Mouse (Mus musculus) urinary bladder, postnatal 36 days (tissue): ENCODE measurements around the gene Galnt12.
A peak's percentile ranks its signal among the peaks of the same experiment; 100 is the strongest.

Source experiments
- DNase-seq, 2 experiments: peaks; one replicate each; pipeline ENCODE4 v3.0.0; 2022; ENCODE audit warnings: low spot score in 2 of 2, mixed read lengths in 1 of 2

Gene Galnt12

DNA sequence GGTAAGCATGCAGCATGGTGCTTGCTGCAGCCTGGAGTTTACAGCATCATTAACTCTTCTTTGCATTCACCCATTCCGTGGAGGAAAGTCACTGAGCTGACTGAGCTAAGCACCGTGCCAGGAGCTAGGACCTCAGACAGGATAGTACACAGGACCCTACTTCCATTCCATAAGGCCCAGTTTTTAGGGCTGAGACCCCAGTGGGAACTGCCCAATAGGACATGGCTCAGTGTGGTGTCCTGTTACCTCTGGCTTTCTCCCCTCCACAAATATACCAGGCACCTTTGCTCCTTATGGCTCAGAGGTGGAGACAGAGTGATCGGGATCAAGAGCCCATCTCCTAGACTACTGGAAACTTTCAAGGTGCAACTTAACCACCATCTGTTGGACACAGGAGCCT is 59.1 kb downstream of the Galnt12 start:
- DNase-seq, result no peak

DNA sequence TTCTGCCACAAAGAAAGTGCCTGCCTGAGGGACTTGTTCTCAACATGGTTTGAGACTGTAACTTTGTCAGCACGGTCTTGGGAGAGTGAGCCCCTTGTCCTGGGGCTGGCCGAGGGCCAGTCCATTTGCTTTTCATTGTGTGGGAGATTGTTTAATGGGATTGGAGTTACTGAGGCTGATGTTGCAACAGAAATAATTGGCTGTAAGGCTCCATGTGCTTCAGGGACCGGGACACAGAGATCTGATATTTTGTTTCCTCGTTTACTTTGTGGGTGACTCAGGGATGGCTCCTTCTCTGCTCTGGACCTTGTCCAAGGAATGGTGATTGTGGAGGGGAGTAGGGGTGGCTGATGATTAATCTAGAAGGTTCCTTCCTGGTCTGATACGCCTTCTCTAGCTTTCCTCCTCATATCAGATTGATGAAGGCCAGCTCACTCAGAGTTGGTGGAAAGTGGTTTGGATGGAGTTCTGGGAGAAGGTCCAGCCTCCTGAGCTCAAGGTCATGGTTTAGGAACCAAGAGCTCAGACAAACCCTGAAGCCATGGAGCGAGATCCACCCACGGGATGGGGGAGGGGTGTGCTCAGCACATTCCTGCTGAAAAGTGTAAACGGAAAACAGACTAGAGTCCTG is 60.0 kb downstream of the Galnt12 start:
- peak; percentile 61 to 67 for DNase-seq

DNA sequence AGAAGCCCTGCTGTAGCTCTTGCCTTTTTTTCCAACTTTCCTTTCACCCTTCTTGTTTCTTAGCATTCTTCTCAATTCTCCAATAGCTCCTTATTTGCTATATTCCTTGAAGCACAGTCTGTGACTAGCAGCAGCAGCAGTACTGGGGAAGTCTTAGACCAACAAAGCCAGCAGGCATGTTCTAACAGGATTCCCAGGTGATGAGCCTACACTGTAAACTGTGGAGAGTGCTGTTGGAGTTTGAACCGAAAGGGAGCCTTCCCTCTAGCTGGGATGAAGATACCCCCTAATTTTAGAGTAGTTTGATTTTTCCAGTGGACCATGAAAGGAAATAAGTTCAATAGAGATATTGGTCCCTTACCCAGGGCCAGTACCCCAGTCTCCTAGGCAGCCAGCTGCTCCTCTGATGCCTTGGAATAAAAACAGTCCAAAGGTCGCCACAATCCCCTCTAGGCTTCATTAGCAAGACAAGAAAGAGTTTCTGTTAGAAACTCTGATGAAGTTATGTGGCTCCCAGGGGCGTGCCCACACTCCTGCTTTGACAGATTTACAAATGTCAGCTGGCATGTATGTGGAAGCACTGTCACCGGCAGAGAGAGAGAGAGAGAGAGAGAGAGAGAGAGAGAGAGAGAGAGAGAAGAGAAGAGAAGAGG is 69.5 kb downstream of the Galnt12 start:
- DNase-seq, result no peak

DNA sequence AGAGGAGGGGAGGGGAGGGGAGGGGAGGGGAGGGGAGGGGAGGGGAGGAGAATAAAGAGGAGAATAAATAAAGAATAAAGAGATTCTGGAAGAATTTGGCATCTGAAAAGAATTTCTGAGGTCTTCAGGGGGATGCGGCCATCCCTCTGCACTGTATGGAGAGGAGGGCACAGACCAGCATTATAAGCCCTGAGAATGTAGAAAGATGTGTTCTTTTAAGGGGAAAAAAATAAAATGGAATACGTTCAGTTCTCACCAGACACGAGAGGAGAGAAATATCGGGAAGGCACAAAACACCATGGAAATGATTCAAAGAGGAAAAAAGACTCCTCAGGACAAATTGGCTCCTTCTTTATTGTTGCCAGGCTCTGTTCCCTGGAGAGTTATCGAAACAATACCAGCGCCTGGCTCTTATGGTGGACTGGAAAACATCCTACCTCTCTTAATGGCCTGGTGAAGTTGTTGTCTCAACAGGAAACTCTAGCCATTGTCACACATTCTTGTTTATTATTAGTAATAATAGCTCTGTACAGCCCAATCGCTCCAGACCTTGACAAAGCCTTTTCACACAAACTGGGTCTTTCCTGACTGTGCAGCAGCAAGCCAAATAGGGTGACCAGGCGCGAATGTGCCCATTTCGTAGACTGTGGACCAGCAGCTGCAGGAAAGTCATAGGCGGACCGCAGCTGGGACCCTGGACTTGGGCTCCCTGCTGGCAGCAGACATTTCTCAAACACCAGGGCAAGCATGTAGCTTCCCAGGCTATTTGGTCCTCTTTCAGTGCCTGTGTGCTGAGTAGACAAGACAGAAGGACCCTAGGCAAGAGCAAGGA is 70.3 kb downstream of the Galnt12 start:
- no peak for DNase-seq

DNA sequence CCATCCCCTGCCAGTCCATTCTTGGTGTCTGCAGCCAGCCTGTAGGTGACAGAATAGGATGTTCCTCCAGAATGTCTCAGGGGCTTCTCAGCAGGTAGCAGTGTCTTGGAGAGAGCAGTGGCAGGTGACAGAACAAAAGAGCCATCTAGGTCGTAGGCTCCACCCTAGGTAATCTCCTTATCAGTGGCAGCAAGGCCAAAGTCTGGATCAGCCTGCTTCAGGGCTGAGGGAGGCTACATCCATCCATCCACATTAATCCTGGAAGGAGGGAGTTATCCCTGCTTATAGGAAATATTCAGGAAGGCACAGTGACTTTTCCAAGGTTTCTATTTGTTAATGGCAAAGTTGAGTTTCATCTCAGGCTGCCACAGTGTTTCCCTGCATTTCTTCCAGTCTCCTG is 80.6 kb downstream of the Galnt12 start:
- DNase-seq, result no peak
